Mouse (Mus musculus): ENCODE data around the gene Hist1h4h.
A peak's percentile ranks its signal among the peaks of the same experiment; 100 is the strongest.

Hist1h4h gene

DNA sequence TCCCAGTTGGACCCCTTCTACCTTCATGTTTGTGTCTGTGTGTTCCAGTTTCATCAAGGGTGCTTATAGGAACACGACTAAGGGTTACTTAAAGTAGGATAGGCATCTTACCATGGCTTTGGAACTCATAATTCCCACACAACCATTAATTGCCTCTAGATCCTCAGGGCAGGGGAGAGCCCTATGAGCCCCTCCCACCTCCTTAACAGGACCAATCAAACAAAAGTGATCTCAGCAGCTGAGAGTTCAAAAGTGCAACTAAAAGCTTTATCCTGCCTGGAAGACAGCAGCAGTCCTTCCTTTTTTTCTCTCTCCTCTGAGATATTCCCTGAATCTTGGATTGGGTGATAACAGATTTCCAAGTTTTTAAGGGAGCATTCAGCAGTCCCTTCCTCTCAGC is 20.7 kb upstream of the Hist1h4h start:
- DNase-seq (ENCODE audit: low read depth, low spot score) = no peak

DNA sequence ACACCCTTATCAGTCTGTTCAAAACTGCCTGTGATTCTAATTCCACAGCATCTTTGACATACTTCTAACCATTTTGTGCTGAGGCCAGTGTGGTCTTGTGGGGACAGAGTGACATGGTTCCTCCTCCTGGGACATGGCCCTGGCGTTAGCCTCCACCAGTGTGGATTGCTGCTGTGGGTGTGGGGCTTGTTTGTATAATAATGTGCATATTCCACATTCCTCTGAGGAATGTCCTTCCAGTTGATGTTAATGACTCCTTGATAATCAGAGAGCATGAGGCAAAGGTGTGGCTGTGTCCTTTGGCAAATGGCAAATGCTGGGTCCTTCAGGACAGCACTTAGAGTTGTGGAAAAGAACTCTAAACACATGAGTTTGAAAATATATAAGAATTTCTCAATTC is 17.3 kb upstream of the Hist1h4h start:
- peak; percentile 59 for DNase-seq (ENCODE audit: low read depth, low spot score)

DNA sequence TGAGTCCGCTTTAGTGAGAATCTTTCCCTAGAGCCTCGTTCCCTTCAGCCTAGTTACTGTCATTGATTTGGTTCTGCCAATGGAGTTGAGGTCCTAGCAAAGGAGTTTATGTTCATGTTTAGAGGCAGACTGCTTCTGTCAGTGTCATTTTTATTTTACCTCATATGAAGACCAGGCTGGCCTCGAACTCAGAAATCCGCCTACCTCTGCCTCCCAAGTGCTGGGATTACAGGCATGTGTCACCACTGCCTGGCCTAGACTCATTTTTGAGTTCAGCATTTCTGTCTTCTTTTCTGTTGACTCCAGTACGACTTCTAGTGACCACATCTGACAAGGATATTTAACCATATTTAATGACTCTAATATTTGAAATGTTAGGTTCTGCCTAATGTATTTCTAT is 15.6 kb upstream of the Hist1h4h start:
- DNase-seq (ENCODE audit: low read depth, low spot score) = peak; percentile 72

DNA sequence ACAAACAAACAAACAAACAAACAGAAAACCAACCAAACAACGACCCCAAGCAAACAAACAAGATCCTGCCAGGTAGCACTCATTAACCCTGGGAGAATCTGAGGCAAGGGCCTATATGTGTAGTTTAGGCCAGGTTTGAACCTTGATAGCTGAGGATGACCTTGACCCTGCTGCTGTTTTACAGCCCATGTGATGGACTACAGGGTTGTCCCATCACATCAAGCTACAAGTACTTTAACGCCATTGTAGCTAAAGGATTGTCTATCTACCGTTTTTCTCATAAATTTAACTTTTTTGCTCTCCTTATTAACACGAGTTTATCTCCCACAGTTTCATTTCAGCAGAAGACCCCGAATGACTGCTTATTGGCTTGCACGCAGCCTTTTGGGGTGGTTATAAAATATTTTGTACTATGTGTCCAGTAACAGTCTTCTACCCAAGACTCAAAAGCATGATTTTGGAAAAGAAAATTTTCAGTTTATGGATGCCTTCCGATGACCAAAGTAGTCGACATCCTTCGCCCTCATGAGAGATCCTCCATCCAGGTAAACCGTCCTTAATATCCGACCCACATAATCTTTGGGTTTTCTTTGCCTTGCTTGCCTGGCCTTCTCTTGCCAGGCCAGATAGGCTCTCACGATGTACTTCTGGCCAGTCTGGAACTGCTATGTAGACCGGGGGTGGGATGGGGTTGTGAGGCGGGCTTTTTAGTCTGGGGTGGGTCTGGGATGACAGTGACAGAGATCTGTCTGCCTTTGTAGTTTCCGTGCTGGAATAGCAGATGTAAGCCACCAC is 14.8 kb upstream of the Hist1h4h start:
- peak; percentile 82 for DNase-seq (ENCODE audit: low read depth, low spot score)

DNA sequence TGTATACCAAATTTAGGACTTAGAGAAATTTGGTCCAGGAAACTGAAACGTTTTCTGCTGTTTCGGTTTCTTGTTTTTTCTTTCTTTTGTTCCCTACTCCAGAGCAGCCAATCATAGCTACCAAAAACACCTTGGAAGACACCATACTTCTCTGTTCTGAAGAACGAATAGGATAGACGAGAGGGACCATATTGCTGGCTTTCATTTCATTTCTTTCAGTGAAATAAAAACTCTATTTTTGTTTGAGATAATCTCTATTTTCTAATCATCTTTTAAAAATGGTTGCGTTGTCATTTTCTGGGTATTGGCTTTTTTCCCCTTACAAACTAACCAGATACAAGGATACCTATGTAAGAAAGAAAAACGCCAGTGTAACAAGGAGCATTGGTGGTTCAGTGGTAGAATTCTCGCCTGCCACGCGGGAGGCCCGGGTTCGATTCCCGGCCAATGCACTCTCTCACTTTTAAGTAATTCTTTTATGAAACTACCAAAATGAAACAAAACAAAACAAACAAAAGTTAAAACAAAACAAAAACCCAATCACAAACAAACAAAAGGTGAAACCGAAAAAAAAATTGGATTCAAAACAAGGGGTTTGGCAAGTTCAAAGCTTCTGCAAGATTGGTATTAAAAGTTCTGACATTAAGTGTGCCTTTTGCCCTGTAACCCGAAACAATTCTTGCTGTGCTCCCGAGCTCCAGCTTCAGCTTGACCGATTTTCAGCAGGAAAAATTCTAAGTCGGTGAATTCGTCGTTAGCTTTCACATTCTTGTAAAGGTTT is 13.8 kb upstream of the Hist1h4h start:
- DNase-seq (ENCODE audit: low read depth, low spot score) = peak; percentile 63

DNA sequence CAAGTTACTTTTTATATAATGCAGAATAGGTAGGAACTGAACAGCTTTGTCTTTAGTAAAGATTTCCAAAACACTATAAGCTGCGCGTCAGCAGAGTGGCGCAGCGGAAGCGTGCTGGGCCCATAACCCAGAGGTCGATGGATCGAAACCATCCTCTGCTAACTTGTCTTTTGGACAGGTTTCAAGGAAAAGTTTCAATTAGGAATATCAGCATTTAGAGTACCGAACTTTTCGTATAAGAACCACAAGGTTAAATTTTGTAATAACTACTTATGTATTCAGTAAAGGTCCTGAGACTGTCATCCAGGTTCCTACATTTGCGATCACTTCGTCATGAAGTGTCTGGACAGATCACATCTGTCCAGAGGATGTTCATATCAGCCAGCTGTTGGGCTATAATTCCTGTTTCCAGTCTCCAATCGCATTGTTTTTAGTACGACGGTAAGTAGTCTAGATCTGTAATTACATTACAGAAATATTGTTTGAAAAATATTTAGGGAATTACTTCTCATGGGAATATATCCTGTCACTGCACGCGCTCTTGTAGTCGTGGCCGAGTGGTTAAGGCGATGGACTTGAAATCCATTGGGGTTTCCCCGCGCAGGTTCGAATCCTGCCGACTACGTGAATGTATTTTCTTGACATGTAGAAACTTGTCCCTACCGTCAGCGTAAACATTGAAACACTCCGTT is 13.1 kb upstream of the Hist1h4h start:
- DNase-seq (ENCODE audit: low read depth, low spot score) = peak; percentile 92

GRCm38 (mm10) chr13:23518295-23518603 is 12.6 kb upstream of the Hist1h4h start:
- no peak for DNase-seq (ENCODE audit: low read depth, low spot score)

GRCm38 (mm10) chr13:23518885-23519284 is 12.0 kb upstream of the Hist1h4h start:
- DNase-seq (ENCODE audit: low read depth, low spot score) = peak; percentile 88

GRCm38 (mm10) chr13:23519416-23519815 is 11.4 kb upstream of the Hist1h4h start:
- DNase-seq (ENCODE audit: low read depth, low spot score) = peak; percentile 89

DNA sequence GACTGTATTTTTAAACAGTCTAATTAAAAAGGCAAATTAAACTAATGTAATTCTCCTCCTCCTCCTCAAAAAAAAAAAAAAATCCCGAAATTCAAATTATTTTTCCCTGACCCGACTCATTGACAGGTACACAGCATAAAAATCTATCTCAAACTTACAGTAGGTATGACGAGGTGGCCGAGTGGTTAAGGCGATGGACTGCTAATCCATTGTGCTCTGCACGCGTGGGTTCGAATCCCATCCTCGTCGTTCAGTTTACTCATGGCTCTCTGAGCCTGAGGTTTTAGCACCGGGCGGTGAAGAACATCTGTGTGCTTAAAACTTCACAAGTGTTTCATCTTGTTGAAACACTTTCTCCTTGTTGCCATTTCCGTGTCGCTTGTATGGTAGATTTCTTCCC is 9.1 kb upstream of the Hist1h4h start:
- peak; percentile 90 for DNase-seq (ENCODE audit: low read depth, low spot score)

DNA sequence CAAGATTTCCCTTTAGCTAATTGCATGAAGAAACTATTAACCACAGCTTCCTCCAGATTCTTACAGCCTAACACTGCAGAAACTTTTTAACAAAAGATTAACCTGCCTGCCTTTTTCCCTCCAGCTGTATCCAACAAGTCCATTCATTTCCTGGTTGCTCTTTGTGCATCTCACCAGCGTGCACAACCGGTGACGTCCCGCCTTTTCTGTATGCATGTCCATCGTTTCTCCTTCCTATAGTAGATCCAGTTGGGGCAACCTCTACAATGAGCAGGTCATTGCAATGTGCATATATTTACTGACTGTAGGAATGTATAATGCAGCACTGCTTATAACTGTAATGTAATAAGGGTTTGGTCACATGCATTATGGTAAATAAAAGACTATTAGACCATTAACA is 6.9 kb upstream of the Hist1h4h start:
- no peak for DNase-seq (ENCODE audit: low read depth, low spot score)

GRCm38 (mm10) chr13:23524654-23525053 is 6.2 kb upstream of the Hist1h4h start:
- DNase-seq (ENCODE audit: low read depth, low spot score) = peak; percentile 92

- DNase-seq (ENCODE audit: low read depth, low spot score) = peak; percentile 79
These were observed 4.9 kb upstream of the Hist1h4h start for GRCm38 (mm10) chr13:23525901-23526300.

DNA sequence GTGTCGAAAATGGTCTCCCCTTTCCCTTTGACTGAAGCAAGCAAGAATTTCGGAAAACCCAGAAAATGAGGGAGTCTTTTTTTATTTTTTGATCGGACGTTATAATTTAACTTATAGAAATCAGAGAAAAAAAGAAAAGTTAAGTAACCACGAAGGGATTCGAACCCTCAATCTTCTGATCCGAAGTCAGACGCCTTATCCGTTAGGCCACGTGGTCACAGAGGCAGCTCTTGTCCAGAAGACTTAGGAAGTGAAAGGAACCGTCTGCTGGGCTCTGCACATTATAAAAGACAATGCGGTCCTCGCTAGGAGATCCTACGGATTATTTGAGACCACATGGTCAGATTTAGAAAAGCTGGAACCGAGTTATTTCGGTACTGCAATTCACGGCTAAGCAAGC is 4.5 kb upstream of the Hist1h4h start:
- DNase-seq (ENCODE audit: low read depth, low spot score) = peak; percentile 90

GRCm38 (mm10) chr13:23529005-23529404 is 1.8 kb upstream of the Hist1h4h start:
- DNase-seq (ENCODE audit: low read depth, low spot score) = no peak

DNA sequence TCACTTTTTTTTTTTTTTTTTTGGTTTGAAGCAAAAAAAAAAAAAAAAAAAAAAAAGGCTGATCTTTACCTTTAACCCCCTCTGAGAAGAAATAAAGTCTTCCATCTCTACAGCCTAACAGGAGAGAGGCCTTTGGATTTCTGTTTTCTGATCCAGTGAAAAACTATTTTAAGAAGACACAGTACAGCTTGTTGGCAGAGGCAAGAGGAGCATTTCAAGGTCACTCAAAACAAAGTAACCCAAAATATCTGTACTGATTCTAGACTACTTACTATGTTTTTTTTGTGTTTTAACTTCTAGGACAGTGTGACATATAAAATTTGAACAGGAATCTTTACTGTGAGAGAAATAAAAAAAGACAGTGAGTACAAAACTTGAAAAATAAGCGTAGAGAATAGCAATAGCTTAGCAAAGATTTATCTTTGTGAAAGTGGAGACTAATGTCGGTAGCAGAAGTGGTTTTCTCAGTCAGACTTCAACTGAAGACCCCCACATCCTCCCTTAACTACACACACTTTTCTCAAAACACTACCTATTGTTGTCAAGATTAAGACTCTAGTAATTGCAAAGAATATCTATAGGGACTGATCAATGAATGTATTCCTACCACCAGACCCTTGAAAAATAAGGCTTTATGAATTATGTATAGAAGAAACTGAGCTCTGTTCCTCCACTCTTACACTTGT is 1.2 kb upstream of the Hist1h4h start:
- no peak for DNase-seq (ENCODE audit: low read depth, low spot score)

DNA sequence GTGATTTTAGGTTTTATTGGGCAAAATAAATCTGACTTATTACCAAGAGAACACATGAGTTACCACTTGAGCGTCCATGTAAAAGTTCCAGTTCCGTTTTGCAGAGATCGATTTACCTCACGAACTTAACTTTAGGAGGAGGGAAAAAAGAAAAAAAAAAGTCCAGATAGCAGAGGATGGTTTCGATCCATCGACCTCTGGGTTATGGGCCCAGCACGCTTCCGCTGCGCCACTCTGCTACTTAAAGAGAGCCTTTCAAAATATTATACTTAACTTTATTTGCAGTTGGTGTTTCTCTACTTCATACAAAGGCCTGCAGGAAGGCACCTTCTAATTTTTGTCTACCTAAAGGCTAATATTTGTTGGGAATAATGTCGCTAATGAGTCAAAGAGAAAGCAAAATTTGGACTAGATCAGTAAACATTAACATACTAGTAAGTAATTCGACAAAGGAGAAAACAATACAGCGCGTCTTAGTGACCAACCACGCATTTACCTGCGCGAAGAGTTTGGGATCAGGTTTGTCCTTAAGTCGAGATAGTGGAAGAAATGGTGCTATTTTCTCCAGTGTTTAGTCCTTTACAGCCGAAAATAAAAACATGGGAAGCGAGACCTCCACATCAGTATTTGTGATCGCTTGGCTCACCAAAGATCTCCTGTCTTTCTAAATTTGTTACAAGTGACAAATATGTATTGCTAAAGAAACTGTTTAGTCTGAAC is 509 bp upstream of the Hist1h4h start:
- DNase-seq (ENCODE audit: low read depth, low spot score) = peak; percentile 69

DNA sequence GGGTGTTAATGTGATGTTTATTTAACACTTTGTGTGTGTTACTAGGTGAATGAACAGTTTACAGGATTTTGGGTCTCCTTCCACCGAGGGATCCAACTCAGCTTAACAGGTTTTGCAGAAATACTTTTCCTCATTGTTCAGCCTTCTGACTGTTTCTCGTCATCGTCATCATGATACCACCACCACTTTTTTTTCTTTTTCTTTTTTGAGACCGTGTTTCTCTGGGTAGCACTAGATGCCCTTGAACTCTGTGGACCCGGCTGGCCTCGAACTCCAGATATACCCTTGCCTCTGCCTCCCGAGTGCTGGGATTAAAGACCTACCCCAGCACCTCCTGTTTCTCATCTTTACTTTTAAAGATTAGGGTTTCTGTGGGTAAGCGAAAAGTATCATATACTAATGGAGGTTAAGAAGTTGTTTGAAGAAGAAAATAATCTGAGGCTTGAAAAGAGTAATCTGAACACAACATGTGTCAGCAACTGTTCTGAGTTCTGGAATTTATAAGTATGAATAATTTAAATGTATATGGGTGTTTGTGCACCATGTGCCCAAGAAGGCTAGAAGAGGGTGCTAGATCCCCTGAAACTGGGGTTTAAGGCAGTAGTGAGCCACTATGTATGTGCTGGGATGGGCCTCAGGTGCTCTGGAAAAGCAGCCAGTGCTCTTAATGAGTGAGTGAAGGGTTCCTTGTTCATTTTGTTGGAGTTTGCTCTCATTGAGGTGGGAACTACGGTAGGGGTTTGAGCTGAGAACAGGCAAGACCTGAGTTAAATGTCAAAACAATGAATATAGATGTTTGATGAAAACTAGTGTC is 1.6 kb downstream of the Hist1h4h start:
- peak; percentile 56 for DNase-seq (ENCODE audit: low read depth, low spot score)

DNA sequence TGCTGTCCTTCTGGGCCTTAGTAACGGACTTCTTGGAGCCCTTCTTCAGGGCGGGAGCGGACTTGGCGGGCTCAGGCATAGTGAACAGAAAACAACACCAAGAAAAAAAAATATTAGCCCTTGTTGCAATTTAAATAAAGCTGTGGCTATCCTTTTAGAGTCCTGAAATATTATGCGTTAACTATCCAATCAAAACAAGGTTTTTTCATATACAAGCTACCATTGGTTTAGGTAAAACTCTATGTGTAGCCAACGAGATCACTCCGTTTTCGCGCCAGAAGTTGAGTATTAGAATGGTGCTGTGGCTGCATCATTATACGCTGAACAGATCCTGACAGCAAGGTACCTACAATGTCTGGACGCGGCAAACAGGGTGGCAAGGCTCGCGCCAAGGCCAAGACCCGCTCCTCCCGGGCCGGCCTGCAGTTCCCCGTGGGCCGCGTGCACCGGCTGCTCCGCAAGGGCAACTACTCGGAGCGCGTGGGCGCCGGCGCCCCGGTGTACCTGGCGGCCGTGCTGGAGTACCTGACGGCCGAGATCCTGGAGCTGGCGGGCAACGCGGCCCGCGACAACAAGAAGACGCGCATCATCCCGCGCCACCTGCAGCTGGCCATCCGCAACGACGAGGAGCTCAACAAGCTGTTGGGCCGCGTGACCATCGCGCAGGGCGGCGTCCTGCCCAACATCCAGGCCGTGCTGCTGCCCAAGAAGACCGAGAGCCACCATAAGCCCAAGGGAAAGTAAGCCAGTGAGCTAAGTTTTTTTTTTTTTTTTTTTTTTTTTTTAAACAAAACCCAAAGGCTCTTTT is 2.9 kb downstream of the Hist1h4h start, which contains the start of gene Hist1h2af:
Gene Hist1h2af, plus strand, starts transcription at position 347 of the 808 bp plus-strand sequence.
- DNase-seq (ENCODE audit: low read depth, low spot score) = peak; percentile 95

Data from ES-CJ7 (cell line).